Mouse (Mus musculus): ENCODE measurements around the gene Acss1.

DNA sequence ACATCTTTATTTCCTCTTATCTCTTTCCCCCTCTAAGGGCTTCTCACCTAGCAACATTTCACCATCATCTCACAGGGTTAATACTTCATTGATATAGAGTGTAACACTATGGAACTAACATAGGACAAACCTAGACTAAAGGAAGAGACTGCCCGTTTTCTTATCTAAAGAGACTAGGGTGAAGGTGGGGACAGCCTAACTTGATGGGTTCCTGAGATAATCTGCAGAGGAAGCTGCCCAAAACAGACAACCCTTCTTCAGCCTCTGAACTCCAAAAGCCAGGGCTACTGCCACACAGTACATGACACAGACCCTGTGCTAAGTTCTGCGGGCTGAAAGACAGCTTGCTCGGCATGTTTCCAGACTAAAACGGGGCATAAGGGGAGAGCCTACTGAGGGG is 13.3 kb upstream of the Acss1 start:
- TF ChIP-seq CTCF (conservative IDR thresholded peaks at IDR 0.05; ENCODE audit: low read length) (no peak), POU5F1 (IDR thresholded peaks at IDR 0.05; ENCODE audit: borderline replicate concordance, low read length) (no peak), NANOG (IDR thresholded peaks at IDR 0.05; ENCODE audit: borderline replicate concordance, low read length) (no peak)

Data from E14TG2a.4 (cell line).